Mouse (Mus musculus) brain, adult 2 months (tissue): ENCODE data around the gene Fggy.
A peak's percentile ranks its signal among the peaks of the same experiment; 100 is the strongest.

Source experiments
- DNase-seq: peaks from one replicate; pipeline ENCODE4 v3.0.0; 2011; ENCODE audit warnings: low read depth, low spot score

The Fggy gene

GRCm38 (mm10) chr4:95856008-95856407 lies 298.7 kb downstream of the Fggy start:
- no peak for DNase-seq

GRCm38 (mm10) chr4:95860601-95861000 lies 303.3 kb downstream of the Fggy start:
- DNase-seq, result no peak

GRCm38 (mm10) chr4:95861074-95861473 lies 303.8 kb downstream of the Fggy start:
- no peak for DNase-seq

- no peak for DNase-seq
These were observed 304.4 kb downstream of the Fggy start for GRCm38 (mm10) chr4:95861741-95862155.

- DNase-seq, result no peak
These were observed 305.0 kb downstream of the Fggy start for GRCm38 (mm10) chr4:95862276-95862675.

- peak; percentile 33 for DNase-seq
These were observed 305.6 kb downstream of the Fggy start for GRCm38 (mm10) chr4:95862781-95863499.

GRCm38 (mm10) chr4:95863500-95863803 lies 306.1 kb downstream of the Fggy start:
- no peak for DNase-seq

- DNase-seq, result no peak
These were observed 307.9 kb downstream of the Fggy start for GRCm38 (mm10) chr4:95865251-95865650.

- DNase-seq, result no peak
These were observed 308.6 kb downstream of the Fggy start for GRCm38 (mm10) chr4:95865882-95866281.

- DNase-seq, result no peak
These were observed 309.8 kb downstream of the Fggy start for GRCm38 (mm10) chr4:95867103-95867502.

GRCm38 (mm10) chr4:95868348-95868747 lies 311.0 kb downstream of the Fggy start:
- no peak for DNase-seq

GRCm38 (mm10) chr4:95871216-95871881 lies 314.0 kb downstream of the Fggy start:
- DNase-seq, result peak; percentile 70

GRCm38 (mm10) chr4:95875896-95876295 lies 318.6 kb downstream of the Fggy start:
- no peak for DNase-seq

- no peak for DNase-seq
These were observed 320.1 kb downstream of the Fggy start for GRCm38 (mm10) chr4:95877436-95877835.

- DNase-seq, result no peak
These were observed 324.5 kb downstream of the Fggy start for GRCm38 (mm10) chr4:95881751-95882350.

- no peak for DNase-seq
These were observed 327.2 kb downstream of the Fggy start for GRCm38 (mm10) chr4:95884184-95885145.

GRCm38 (mm10) chr4:95895199-95895754 lies 338.0 kb downstream of the Fggy start:
- peak; percentile 53 for DNase-seq

GRCm38 (mm10) chr4:95896571-95896970 lies 339.3 kb downstream of the Fggy start:
- peak; percentile 43 for DNase-seq

GRCm38 (mm10) chr4:95897236-95897874 lies 340.0 kb downstream of the Fggy start:
- DNase-seq, result peak; percentile 83

- no peak for DNase-seq
These were observed 341.4 kb downstream of the Fggy start for GRCm38 (mm10) chr4:95898714-95899113.
